Mouse (Mus musculus): ENCODE results near the gene Syngr4.

- TF ChIP-seq CTCF (IDR thresholded peaks at IDR 0.05; ENCODE audit: low read depth) = no peak
- TF ChIP-seq EP300 (optimal IDR thresholded peaks at IDR 0.05) = no peak
These were observed 32.2 kb upstream of the Syngr4 start for GRCm38 (mm10) chr7:45928626-45929295.
